Mouse (Mus musculus) thymus, postnatal 0 days (tissue): ENCODE measurements around the gene Cd84. TPM values are rescaled to one million over a fixed set of nuclear protein-coding genes. Genes with fewer than 3 reads are reported as not detected.
"Not testable (repeated sequence)": the region's sequence is repeated elsewhere in the genome, so short reads cannot be mapped to it uniquely, and the experiment has no call there.

Source experiments
- DNase-seq: peaks from one replicate; pipeline ENCODE4 v3.0.0-alpha.2; 2015; ENCODE audit warnings: low spot score
- polyA plus RNA-seq: library from polyadenylated mRNA; unstranded; fragments of >200 nt; fragmentation: Nextera tagmentation; extraction: Ambion mirVana; gene quantifications from 2 replicates; pipeline ENCODE4 v1.2.1, GENCODE M21; 2015

Cd84 gene
- 42.9 and 52.1 TPM in 2 replicates for polyA plus RNA-seq

DNA sequence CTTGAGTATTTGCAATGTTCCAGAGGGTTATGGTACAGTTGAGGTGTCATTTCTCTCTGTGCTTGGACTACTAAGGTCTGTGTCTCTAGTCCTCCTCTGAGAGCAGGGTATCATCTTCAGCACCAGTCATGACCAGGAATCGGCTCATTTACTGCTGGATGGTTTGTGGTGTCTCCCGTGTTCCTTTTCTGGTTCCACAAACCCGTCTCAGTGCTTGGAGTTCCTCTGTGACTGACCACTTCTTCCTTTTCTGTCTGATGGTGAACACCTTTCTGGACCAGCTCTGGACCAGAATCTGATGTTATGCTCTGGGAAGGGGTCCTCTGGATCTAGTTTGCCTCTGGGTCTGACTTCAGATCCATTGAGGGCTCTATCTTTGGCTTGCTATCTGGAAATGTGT, at the start of gene Cd84:
Gene Cd84 (plus strand): TSS at position 210 of the 400 bp plus-strand sequence.
- DNase-seq, result no peak

DNA sequence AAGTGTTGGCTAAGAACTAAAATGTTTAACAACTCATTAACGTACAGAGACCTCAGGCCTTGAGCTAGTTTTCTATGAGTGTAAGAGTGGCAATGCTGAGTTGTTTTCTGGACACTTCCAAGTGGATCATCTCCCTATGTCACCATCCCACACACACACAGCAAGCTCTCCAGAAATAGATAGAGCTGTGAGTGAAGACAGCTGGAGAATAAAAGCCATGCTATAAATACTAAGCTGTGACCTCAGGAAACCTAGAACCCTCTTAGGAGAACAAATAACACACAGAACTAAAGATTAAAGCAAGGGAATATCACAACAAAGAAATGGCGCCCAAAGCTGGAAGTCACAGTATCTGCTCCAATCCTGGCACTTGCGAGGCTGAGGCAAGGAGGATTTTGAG, 48.0 kb upstream of the Cd84 start:
- no peak for DNase-seq

DNA sequence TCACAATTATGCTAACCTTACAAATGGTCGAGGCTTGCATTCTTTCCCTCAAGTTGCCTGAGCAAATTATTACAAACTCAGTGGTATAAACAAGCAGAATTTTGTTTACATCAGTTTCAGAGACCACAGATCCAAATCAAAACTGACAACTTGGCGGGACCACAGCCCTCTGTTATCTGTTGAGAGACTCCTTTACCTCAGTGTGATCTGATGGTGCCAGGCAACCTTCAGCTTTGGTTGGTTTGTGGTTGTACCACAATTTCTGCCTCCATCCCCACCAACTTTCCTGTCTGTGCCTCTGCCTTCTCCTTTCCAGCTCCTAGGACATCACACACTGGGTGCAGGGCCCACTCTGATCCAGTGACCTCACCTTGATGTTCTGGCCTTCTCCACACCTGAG, 43.3 kb upstream of the Cd84 start:
- DNase-seq, result no peak

DNA sequence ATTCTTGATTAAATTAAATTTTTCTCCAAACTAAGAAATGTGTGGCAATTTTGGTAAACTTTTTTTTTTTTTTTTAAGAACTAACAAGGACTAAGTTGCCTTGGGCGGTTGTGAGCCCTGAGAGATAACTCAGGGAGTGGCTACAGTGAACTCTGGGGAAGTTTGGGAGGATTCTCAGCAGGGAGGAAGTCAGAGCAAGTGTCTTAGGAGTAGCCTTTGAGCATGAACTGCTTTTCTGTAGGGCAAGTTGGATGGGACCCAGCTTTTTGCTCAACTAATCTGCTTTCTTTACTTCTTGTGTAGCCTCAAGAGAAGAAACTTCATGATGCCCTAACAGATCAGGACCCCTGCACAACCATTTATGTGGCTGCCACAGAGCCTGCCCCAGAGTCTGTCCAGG, 41.7 kb upstream of the Cd84 start:
- no peak for DNase-seq

DNA sequence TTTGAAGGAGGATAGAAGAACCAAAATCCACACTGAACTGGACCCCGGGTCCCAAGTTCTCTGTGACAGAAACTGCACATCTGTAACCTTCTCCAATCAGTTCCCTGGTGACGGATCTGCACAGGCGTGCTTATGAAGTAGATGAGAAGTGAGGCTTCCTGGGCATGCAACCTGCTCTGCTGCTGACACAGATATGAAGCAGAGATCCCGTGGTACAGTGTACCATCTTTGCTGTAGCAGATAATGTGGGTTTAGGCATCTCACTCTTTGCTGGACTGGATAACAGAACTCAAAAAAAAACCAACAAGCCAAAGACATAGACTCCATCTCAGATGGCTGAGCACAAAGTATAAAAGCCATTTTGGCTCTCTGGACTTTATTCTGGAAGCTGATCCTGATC, 39.8 kb upstream of the Cd84 start:
- DNase-seq, result no peak

DNA sequence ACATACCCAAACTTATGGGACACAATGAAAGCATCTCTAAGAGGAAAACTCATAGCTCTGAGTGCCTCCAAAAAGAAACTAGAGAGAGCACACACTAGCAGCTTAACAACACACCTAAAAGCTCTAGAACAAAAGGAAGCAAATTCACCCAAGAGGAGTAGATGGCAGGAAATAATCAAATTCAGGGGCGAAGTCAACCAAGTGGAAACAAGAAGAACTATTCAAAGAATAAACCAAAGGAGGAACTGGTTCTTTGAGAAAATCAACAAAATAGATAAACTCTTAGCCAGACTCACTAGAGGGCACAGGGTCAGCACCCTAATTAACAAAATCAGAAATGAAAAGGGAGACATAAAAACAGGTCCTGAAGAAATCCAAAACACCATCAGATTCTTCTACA, 28.4 kb upstream of the Cd84 start:
- DNase-seq, result not testable (repeated sequence)

DNA sequence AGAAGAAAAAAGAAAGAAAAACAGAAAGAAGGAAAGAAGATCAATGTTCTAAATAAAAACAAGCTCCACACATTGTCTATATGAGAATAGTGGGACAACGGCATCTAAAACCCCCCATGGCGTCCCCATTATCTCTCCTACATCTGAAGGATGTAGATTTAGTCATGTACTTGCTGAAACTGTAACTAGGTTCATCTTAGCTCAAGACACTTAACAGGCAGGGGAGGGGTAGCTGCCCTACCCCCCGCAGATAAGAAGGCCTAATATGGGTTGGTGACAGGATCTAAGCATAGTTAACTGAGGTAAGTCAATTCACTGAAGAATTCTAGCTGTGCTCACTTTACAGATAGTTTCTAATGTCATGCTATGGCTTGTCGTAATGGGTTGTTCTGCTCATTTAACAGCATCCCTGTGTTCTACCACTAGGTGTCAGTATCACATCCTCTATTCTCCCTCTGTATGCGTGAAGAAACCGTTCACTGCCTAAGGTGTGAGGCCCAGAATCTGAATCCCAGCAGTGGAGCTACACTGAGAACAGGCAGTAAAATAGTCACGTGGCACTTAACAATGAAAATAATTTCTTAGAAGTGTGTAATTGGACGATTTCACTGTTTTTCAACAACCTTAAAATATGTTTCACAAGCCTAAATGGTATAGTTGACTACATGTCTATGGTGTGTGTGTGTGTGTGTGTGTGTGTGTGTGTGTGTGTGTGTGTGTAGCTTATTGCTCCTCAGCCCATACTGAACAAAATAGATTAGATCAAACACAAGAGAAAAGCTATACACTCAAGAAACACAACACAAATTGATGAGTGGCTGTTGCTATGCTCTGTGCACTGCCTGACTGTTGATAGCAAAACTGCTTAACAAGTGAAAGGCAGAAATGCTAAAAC, 23.7 kb upstream of the Cd84 start:
- DNase-seq, result peak; percentile 84

DNA sequence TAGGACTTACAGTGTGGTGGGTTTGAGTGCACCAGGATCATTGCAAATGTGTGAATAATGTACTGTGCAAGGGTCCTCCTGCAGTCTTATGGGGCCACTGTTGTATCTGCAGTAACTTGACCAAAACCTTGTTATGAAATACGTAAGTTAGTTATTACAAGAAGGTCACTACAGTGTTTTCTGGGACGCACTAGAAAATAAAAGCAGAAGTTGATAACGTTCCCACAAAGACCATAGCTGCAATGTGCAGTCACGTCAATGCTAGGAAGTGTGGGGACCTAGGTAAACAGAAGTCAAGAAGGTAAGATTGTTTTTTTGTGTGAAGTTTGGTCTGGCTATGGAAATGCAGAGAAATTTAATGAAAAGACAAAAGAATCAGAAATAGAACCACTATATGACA, 22.5 kb upstream of the Cd84 start:
- no peak for DNase-seq

DNA sequence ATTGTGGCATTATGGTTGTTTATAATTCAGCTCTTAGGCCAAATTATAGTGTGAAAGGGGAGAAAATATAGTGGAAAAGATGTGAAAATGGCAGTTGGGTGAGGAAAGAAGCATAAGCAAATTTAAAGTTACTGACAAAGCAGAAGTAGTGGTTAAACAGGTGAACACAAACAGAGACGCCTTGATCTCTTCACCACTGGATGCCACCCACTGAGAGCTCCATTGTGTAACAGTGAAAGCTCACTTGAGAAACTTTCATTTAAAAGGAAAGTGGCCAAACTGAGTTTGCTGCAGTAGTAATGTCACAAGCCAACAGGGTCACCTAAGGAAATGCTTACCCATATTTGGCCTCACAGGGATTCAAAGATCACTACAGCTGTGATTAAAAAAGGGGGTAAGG, 18.2 kb upstream of the Cd84 start:
- DNase-seq, result no peak

DNA sequence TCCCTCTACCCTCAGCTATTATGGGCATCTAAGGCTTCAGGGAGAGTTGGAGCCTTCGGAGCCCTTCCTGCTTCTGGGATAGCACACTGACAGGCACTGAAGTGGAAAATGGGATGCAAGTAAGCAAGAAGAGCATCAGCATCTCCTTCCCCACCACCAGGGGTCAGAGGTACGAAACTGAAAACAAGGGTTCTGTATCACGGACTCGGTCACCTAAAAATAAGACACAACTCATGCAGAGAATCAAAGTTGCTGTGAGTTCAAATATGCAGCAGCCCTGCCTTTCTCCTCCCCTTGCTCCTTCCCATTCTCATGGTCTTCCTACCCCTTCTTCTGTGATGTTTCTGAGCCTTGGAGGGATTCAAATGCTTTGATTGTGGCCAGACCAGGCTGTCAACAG, 14.0 kb upstream of the Cd84 start:
- peak; percentile 45 for DNase-seq

DNA sequence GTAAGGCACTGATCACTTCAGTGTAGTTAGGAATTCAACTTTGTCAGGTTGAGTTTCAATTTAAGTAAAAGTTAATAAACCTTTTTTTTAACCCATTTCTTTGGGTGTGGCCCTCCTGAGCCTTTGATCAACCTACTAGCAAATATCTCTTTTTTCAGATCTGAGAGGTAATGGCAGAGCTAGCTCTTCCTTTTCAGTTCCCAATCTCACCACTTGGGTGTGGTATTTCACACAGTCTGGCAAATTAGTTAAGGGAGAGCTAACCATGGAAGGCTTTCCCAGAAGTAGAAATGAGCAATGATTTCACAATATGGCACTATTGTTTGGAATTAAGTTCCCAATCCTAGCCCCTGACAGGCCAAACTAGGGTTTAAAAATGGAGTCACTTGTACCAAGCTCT, 13.3 kb upstream of the Cd84 start:
- DNase-seq, result peak; percentile 63

DNA sequence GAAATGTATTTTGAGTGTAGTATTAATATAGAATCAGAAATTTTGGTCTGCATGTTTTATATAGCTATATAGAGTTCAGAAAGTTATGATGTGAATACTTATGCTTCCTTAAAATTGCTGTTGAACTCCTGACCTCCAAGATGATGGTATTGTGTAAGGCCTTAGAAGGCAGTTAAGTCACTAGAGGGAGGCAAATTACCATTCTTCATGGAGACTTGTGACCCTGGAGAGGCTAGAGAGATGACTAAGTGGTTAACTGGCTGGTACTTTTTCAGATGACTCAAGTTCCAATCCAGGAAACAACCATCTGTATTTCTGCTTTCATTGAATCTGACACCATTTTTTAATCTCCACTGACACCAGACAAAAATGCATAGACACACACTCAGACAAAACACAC, 11.8 kb upstream of the Cd84 start:
- DNase-seq, result peak; percentile 77

DNA sequence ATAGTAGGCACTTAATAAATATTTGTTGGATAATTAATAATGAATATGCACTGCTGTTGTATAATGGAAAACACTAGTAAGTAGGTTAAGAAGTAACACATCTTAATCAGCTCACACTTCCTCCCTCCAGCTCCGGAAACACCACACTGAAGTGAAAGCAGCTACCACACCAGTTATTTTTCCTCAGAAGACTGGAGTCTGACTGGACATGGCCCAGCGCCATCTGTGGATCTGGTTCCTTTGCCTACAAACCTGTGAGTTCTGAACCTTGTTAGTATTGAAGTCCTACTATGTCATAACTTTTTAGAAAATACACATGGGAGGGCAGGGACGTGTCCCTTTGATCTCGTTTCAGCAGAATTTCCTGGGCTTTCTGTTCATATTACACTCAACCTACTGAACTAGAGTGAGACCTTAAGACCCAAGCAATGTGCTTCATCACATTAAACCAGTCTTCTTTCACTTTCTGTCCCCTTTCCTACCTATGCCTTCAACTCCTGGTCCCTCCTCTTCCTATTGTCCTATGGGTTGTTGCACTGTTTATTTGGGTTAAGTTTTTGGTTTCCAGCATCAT, 1.0 kb downstream of the Cd84 start:
- DNase-seq, result peak; percentile 48

DNA sequence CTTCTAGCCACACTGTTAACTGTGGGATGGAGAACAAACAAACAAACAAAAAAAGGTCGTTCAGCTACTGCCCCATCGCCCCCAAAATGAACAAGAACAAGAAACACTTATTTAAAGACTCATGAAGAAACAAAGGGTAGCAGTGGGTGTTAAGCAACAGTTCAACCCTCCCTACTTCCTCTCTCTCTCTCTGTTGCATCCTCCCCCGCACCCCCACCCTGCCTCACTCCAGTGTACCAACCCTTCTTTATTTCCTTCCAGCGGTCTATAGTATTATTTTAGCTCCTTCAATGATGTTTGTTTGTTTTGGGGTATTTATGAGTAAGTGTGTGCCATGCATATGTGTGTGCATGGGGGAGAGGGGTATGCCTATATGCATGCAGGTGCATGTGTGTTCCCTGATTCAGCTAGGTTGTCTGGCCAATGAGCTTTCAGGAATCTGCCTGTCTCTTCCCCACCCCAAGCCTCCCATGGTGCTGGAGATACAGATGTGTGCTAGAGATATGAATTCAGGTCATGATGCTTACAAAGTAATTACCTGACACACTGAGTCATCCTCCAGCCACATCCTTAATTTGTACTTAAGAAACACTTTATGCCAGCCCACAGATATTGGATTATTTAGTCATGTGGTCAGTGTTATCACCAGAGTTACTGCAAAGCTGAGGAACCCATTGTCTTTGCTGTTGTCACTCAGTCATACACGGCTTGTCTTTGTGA, 5.7 kb downstream of the Cd84 start:
- peak; percentile 64 for DNase-seq

DNA sequence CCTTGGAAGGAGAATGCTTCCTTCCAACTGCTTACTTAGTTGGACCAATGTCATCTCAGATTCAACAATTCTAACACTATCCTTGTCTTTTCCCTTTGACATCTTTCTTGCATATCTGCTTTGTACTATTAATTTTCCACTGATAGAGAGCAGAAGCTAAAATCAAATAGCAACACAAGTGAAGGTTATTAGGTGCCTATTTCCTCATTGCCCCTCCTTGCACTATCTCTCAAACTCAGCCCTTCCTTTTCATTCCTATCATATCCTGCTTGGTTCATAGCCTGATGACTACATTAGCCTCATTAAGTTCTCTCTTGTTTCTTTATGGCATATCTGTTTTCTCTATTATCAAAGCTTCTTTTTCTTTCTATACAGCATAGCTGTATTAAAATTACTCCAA, 8.7 kb downstream of the Cd84 start:
- no peak for DNase-seq

DNA sequence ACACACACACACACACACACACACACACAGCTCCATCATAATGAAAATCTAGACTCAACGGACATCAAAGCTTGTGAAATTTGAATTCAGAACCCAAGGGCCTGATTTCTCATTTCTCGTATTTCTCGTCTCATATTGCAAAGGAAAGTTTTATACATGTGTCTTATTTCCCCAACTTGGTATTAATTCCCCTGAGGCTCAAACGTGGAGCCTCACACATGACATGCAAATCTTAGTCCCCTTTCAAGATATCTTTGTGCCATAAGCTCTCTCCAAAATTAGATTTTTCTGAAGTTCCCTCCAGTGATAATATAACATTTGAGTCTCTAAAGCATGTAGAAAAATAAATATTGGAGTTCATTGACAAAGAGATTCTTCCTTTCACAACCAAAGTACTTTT, 9.3 kb downstream of the Cd84 start:
- no peak for DNase-seq

DNA sequence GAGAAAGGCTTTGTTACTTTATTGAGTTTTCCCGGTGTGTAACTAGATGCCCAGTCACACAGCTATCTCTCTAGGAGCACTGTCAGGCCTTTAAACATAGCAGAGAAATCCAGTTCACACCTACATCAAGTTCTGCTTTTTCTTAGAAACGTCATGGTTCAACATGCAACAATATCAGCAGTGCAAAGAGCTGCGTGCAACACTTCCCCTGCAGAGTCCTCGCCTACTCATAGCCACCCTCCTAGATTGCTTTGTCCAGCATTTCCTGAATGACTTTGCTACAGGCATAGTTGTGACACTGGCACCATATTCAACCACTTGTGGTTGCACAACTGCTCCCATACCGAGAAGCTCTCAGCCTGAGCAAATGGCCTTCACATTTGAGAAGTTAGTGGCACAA, 10.0 kb downstream of the Cd84 start:
- no peak for DNase-seq

DNA sequence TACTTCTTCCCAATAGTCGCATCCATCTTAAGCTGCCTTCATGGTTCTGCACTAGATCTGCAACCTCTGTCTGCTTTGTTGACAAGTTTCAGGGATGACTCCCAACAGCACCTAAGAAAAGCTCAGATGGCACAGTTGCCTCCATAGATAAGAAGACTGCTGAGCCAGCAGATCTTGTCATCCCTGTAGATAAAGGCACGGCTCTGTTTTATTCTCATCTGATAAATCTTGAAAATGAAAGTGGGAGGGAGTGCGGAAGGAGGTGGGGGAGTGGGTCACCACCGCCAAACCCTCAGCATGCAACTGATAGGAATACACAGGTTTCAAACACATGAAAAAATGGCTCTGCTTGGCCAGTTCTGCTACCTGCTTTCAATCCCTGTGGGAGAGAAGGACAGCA, 26.0 kb downstream of the Cd84 start:
- no peak for DNase-seq

DNA sequence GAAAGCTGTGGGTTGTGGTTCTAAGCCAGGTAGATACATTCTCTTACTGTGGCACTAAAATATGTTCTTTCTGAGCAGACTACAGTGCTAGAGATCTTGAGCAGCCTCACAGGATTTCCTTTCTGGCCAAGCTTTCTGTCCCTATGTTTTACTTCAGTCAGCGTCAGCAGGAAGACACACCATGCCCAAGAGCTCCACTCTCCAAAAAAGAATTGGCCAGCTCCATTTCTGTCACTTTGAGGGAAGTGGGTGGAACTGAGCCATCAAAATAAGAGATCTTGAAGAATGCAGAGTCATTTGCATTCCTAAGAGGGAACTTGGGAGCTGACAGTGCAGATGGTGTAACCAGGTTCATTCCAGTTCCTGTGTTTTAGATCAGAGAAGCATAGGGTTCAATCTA, 47.5 kb downstream of the Cd84 start:
- DNase-seq, result no peak

DNA sequence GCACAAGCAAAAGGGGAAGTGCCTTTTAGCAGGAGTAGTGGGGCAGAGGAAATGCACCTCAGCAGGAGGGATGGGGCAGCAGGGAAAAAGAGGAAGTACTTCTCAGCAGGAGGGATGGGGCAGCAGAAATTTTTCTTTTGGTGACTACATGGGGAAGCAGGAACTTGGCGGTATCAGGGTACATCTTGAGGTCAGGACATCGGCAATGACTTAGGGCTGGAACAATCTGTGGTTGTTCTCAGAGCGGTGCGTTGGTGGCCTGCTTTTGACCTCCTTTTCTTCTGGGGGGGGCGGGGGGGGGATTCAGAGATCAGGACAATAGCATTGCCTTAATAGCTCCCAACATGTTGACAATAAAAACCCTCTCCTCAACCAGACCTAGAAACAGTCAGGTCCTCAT, 55.9 kb downstream of the Cd84 start, which contains the start of gene Gm10521:
Gene Gm10521 (plus strand): TSS at position 301 of the 400 bp plus-strand sequence.
- not testable (repeated sequence) for DNase-seq

DNA sequence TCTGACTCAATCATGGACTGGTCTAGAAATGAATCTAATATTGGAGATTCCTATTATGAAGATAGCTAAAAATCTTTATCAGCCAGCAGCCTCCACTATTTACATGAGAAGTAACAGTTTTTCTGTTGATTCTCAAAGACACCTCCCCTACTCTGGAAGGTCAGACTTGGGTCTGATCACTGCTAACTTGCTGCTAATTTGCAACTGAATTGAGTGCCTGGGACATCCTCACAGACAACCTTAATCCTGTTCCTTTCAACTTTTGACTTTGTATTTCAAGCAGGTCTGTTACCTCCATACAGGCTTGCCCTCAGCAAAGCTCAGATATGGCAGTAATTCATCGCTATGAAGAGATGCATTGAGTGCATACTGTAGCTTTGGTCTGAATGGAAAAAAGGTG, 64.5 kb downstream of the Cd84 start:
- DNase-seq, result no peak
